Mouse (Mus musculus) liver, embryonic 14.5 days (tissue): ENCODE measurements around the gene Sncb. TPM values are rescaled to one million over a fixed set of nuclear protein-coding genes. Genes with fewer than 3 reads are reported as not detected.

ENCODE experiments used
- ATAC-seq: fragments of 200-750 bp; cut with Nextera tagmentation; 2 replicates; pipeline ENCODE4 v1.8.0; 2017; ENCODE audit warnings: moderate number of reproducible peaks, mild to moderate bottlenecking, moderate library complexity; ENCODE audit not compliant: insufficient read depth
- DNase-seq, 3 experiments: peaks; one replicate each; pipeline ENCODE4 v3.0.0-alpha.2; 2012 to 2013; ENCODE audit warnings: low read depth in 3 of 3, low spot score in 3 of 3
- H3K27ac ChIP-seq: fragments of 300-500 bp; sonication (generic); 2 replicates; pipeline ENCODE4 v1.5.1; 2014; ENCODE audit warnings: moderate library complexity, mild to moderate bottlenecking, control low read depth, inconsistent platforms
- H3K27me3 ChIP-seq: fragments of 300-500 bp; sonication (generic); 2 replicates; pipeline ENCODE4 v1.6.1; 2014; ENCODE audit warnings: mild to moderate bottlenecking, low read length, moderate library complexity; ENCODE audit not compliant: control insufficient read depth, insufficient read depth
- H3K36me3 ChIP-seq: fragments of 300-500 bp; sonication (generic); replicated peaks from 2 replicates; pipeline ENCODE4 v1.6.1; 2014; ENCODE audit warnings: low read depth; ENCODE audit not compliant: control insufficient read depth, insufficient read depth
- H3K4me1 ChIP-seq, 2 experiments: fragments of 200-500 bp in 1 of 2; fragments of 300-500 bp in 1 of 2; sonication (generic) in 1 of 2; replicated peaks; 2 replicates each; pipeline ENCODE4 v1.6.1; 2012 to 2014; ENCODE audit warnings: antibody characterized with exemption in 1 of 2, inconsistent platforms in 1 of 2, low read length in 1 of 2; ENCODE audit not compliant: control insufficient read depth in 2 of 2, insufficient read depth in 2 of 2
- H3K4me2 ChIP-seq: fragments of 300-500 bp; sonication (generic); 2 replicates; pipeline ENCODE4 v1.6.1; 2014; ENCODE audit warnings: low read depth, mild to moderate bottlenecking, control low read depth, moderate library complexity
- H3K4me3 ChIP-seq, 2 experiments: fragments of 200-500 bp in 1 of 2; fragments of 300-500 bp in 1 of 2; sonication (generic) in 1 of 2; 2 replicates each; pipeline ENCODE4 v1.5.1; 2012 to 2014; ENCODE audit warnings: low read depth in 2 of 2, low read length in 2 of 2, mild to moderate bottlenecking in 2 of 2, control low read depth in 1 of 2, inconsistent platforms in 1 of 2, moderate library complexity in 1 of 2; ENCODE audit not compliant: insufficient read depth in 1 of 2
- H3K9ac ChIP-seq: fragments of 300-500 bp; sonication (generic); replicated peaks from 2 replicates; pipeline ENCODE4 v1.6.1; 2014; ENCODE audit warnings: mild to moderate bottlenecking, control low read depth, moderate library complexity
- H3K9me3 ChIP-seq: fragments of 300-500 bp; sonication (generic); 2 replicates; pipeline ENCODE4 v1.6.1; 2016; ENCODE audit warnings: low read length, mixed read lengths; ENCODE audit not compliant: control insufficient read depth
- CTCF ChIP-seq: IDR thresholded peaks from 2 replicates; pipeline ENCODE4 v1.5.1; 2016; ENCODE audit warnings: antibody characterized with exemption, low read depth, control low read depth
- EP300 ChIP-seq: IDR thresholded peaks from 2 replicates; pipeline ENCODE4 v1.6.1; 2016; ENCODE audit warnings: antibody characterized with exemption, low read depth
- WGBS: fragments of 180-500 bp; shearing (Covaris S2); extraction: QIAGEN DNeasy Blood & Tissue Kit; methylation state at CpG from one replicate; pipeline ENCODE4 v1.1.7; 2014; ENCODE audit not compliant: insufficient replicate concordance; 5-methylcytosine and 5-hydroxymethylcytosine counted together
- polyA plus RNA-seq, 2 experiments: library from polyadenylated mRNA; depleted of rRNA in 1 of 2; stranded (reverse) in 1 of 2; unstranded in 1 of 2; fragments of >200 nt; fragmentation: Nextera tagmentation in 1 of 2; extraction: Ambion mirVana in 1 of 2; gene quantifications; 2 replicates each; pipeline versions ENCODE4 v1.2.1 to v1.2.3; 2012 to 2014

Gene Sncb
- polyA plus RNA-seq, 2 experiments = 0.02 TPM; not detected in 1

DNA sequence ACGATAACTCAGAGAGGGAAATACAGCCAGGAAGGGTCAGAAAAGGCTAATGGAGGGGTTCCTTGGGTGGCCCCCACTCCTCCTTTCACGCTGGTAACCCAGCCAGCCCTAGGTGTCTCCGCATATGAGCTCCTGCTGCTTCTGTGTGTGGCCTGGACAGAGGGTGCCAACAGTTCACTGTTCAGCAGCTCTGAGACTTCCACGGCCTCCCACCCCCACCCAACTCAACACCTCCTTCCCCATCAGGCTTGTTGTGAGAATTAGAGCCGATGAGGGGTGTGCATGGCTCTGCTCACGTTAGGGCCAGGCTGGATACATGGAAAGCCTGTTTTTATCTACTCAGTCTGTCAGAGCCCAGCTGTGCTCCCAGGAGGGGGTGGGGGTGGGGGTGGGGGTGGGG lies 20.3 kb downstream of the Sncb start:
- 26% methylated on average over 6 of the region's 6 CpGs for WGBS
- Histone ChIP-seq H3K4me2 (no peak overlapping the region), H3K4me3 (no peak overlapping the region), H3K27me3 (peaks cover 26% of the 10 kb centered on the region), H3K9me3 (no peaks in the 10 kb centered on the region), H3K4me1 (no peaks in the 10 kb centered on the region), H3K27ac (no peak overlapping the region), H3K36me3 (no peaks in the 10 kb centered on the region), H3K9ac (no peak overlapping the region)
- no peak for DNase-seq
- no peak for ATAC-seq
- TF ChIP-seq EP300 = no peak
- TF ChIP-seq CTCF = no peak

DNA sequence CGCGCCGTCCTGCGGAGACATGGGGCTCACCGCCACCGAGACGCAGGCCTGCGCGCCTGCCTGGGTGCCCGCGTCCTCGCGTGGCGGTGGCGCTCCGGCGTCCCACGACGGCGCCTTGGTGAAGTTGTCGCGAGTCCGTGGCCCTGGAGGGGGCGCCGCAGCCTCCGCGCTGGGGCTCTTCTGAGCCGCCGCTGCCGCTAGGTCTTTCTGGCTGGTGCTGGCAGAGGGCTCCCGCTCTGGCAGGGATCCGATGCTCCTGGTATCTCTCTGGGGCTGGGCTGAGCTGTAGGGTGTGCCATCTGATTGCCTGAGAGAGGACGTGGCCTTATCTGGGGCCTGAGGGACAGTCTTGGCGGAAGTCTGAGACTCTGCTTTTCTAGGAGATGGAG lies 28.2 kb downstream of the Sncb start:
- Histone ChIP-seq H3K4me2 (no peak overlapping the region), H3K4me1 (no peaks in the 10 kb centered on the region), H3K9me3 (no peaks in the 10 kb centered on the region), H3K4me3 (no peak overlapping the region), H3K36me3 (no peaks in the 10 kb centered on the region), H3K9ac (no peak overlapping the region), H3K27ac (no peak overlapping the region), H3K27me3 (peaks cover 26% of the 10 kb centered on the region)
- 4% methylated on average over 34 of the region's 34 CpGs for WGBS
- ATAC-seq (no peak), DNase-seq (no peak)
- no peak for TF ChIP-seq EP300

DNA sequence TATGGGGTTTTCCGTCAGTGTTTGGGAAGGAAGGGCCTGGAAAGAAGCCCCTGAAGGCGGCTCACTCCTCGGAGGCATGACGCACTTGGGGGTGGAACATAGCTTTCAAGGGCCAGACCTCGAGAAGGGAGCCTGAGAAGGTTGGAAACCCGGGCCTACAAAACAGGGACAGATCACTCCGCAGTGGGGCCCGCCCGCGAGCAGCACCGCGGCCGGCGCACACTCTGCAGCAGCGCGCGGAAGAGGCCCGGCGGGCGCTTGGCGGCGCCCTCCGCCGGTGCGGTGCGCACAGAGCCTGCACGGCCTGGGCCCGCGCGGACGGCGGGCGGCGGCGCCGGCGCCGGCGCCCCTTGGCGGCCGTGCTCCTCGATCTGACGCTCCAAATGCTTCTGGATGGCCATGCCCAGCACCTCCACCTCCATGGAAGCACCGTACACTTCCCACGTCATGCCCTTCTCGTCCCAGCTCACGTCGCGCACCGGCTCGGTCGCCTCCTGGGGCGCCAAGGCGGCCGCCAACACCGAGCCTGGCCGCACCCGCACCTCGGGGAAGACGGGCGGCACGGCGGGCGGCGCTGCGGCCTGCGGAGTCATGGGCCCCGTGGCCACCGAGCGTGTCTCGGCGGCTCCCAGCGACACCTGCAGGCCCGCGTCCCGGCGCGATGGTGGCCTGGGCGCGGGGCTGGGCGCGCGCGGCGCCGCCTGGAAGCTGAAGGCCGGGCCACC lies 28.7 kb downstream of the Sncb start:
- Histone ChIP-seq H3K27me3 (peaks cover 26% of the 10 kb centered on the region), H3K4me2 (peak overlapping the region; percentile 34), H3K27ac (no peak overlapping the region), H3K9me3 (no peaks in the 10 kb centered on the region), H3K9ac (no peak overlapping the region), H3K4me1 (no peaks in the 10 kb centered on the region), H3K4me3 (peak overlapping the region in 1 of 2 experiments; percentile 13; a peak in 1 of 4 replicates), H3K36me3 (no peaks in the 10 kb centered on the region)
- DNase-seq = no peak
- 3% methylated on average over 87 of the region's 87 CpGs for WGBS
- no peak for ATAC-seq
- TF ChIP-seq EP300 (no peak), CTCF (no peak)

DNA sequence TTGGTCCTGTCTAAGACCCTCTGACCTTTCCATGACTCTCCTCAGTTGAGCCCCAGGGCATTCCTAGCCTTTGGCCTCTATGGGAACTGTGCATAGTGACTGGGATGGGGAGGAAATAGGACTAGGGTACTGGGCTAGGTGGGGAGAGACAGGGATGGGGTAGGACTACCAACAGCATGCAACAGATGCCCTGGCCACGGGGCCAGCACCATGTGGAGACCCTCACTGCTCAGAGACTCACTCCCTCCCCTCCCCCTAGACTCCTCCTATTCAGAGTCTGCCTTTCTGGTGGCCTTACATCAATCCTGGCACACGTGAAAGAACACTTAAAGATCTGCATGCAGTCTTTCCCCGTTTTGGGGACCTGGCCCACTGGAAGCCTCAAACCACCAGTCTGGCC lies 29.5 kb downstream of the Sncb start:
- Histone ChIP-seq H3K4me3 (no peak overlapping the region), H3K9ac (no peak overlapping the region), H3K4me1 (no peaks in the 10 kb centered on the region), H3K27me3 (peaks cover 26% of the 10 kb centered on the region), H3K27ac (no peak overlapping the region), H3K9me3 (no peaks in the 10 kb centered on the region), H3K36me3 (no peaks in the 10 kb centered on the region), H3K4me2 (no peak overlapping the region)
- 9% methylated on average over 3 of the region's 3 CpGs for WGBS
- TF ChIP-seq CTCF (no peak), EP300 (no peak)
- no peak for DNase-seq
- ATAC-seq = no peak

DNA sequence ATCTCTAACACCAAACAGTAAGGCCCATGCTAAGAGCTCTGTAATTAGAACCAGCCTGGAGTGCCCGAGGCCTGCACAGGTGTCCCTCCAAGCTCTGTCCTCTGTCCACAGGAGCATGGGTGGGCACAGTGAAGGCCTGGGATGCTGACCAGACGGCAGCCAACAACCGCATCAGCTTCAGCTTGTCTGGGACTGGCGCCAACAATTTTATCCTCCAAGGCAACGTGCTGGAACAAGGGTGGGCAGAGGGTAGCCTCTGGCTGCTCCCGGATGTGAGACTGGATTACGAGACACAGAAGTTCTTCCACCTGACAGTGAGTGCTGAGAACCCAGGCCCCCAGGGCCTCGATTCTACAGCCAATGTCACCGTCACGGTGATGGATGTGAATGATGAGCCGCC lies 40.3 kb downstream of the Sncb start:
- 64% methylated on average over 11 of the region's 11 CpGs for WGBS
- Histone ChIP-seq H3K4me2 (no peak overlapping the region), H3K9me3 (peaks cover 3% of the 10 kb centered on the region; the same call in 1 of the 2 replicates), H3K9ac (no peak overlapping the region), H3K36me3 (no peaks in the 10 kb centered on the region), H3K27me3 (no peaks in the 10 kb centered on the region), H3K27ac (no peak overlapping the region), H3K4me3 (no peak overlapping the region), H3K4me1 (no peaks in the 10 kb centered on the region)
- ATAC-seq (no peak), DNase-seq (no peak)
- no peak for TF ChIP-seq CTCF
- no peak for TF ChIP-seq EP300
